Mouse (Mus musculus) hindbrain, embryonic 15.5 days (tissue): ENCODE measurements around the gene Ythdf2. TPM values are rescaled to one million over a fixed set of nuclear protein-coding genes. Genes with fewer than 3 reads are reported as not detected.

Experiments used
- ATAC-seq: fragments of 200-750 bp; cut with Nextera tagmentation; 2 replicates; pipeline ENCODE4 v1.8.0; 2017; ENCODE audit warnings: low read depth, moderate number of reproducible peaks, moderate TSS enrichment; ENCODE audit not compliant: low FRiP score
- H3K27ac ChIP-seq: fragments of 300-500 bp; sonication (generic); replicated peaks from 2 replicates; pipeline ENCODE4 v1.5.1; 2015; ENCODE audit warnings: mild to moderate bottlenecking, inconsistent platforms
- H3K27me3 ChIP-seq: fragments of 300-500 bp; sonication (generic); 2 replicates; pipeline ENCODE4 v1.6.1; 2015; ENCODE audit warnings: control low read depth, inconsistent platforms
- H3K36me3 ChIP-seq: fragments of 300-500 bp; sonication (generic); 2 replicates; pipeline ENCODE4 v1.6.1; 2015; ENCODE audit warnings: control low read depth, inconsistent platforms
- H3K4me1 ChIP-seq: fragments of 300-500 bp; sonication (generic); replicated peaks from 2 replicates; pipeline ENCODE4 v1.6.1; 2015; ENCODE audit warnings: control low read depth, inconsistent platforms
- H3K4me2 ChIP-seq: fragments of 300-500 bp; sonication (generic); 2 replicates; pipeline ENCODE4 v1.6.1; 2015; ENCODE audit warnings: moderate library complexity, mild to moderate bottlenecking, inconsistent platforms
- H3K4me3 ChIP-seq: fragments of 300-500 bp; sonication (generic); 2 replicates; pipeline ENCODE4 v1.5.1; 2015; ENCODE audit warnings: mild to moderate bottlenecking, inconsistent platforms
- H3K9ac ChIP-seq: fragments of 300-500 bp; sonication (generic); 2 replicates; pipeline ENCODE4 v1.6.1; 2015; ENCODE audit warnings: inconsistent platforms
- H3K9me3 ChIP-seq: fragments of 300-500 bp; sonication (generic); 2 replicates; pipeline ENCODE4 v1.6.1; 2016; ENCODE audit warnings: control low read depth, inconsistent platforms
- WGBS: fragments of 180-500 bp; shearing (Covaris S2); methylation state at CpG from one replicate; pipeline ENCODE4 v1.1.7; 2015; 5-methylcytosine and 5-hydroxymethylcytosine counted together
- polyA plus RNA-seq: library from polyadenylated mRNA; unstranded; fragments of >200 nt; fragmentation: Nextera tagmentation; extraction: Ambion mirVana; gene quantifications from 2 replicates; pipeline ENCODE4 v1.2.1, GENCODE M21; 2015

Ythdf2 gene
- polyA plus RNA-seq, 1 experiment from 2014 or later = 102 TPM

GRCm38 (mm10) chr4:132207280-132207679, 4.8 kb downstream of the Ythdf2 start:
- Histone ChIP-seq H3K4me1 (peaks cover 42% of the 10 kb centered on the region), H3K9ac (no peak overlapping the region), H3K27ac (no peak overlapping the region), H3K9me3 (no peaks in the 10 kb centered on the region), H3K36me3 (peaks cover 38% of the 10 kb centered on the region), H3K4me3 (no peak overlapping the region), H3K27me3 (no peaks in the 10 kb centered on the region), H3K4me2 (no peak overlapping the region)
- no peak for ATAC-seq
- WGBS = 96% methylated on average over 4 of the region's 4 CpGs

- no peaks in the 10 kb centered on the region for H3K27me3 ChIP-seq
- H3K9me3 ChIP-seq = no peaks in the 10 kb centered on the region
- H3K27ac ChIP-seq = no peak overlapping the region
- H3K4me2 ChIP-seq = no peak overlapping the region
- no peak overlapping the region for H3K4me3 ChIP-seq
- peaks cover 46% of the 10 kb centered on the region for H3K4me1 ChIP-seq
- peaks cover 20% of the 10 kb centered on the region for H3K36me3 ChIP-seq
- no peak for ATAC-seq
- H3K9ac ChIP-seq = no peak overlapping the region
Observed at GRCm38 (mm10) chr4:132198771-132199170, 13.3 kb downstream of the Ythdf2 start.

- 64% methylated on average over 4 of the region's 4 CpGs for WGBS
- H3K27ac ChIP-seq = no peak overlapping the region
- H3K4me3 ChIP-seq = no peak overlapping the region
- no peaks in the 10 kb centered on the region for H3K27me3 ChIP-seq
- H3K9ac ChIP-seq = no peak overlapping the region
- no peaks in the 10 kb centered on the region for H3K9me3 ChIP-seq
- H3K36me3 ChIP-seq = peaks cover 15% of the 10 kb centered on the region
- no peak overlapping the region for H3K4me2 ChIP-seq
- ATAC-seq = no peak
- H3K4me1 ChIP-seq = peaks cover 44% of the 10 kb centered on the region
Observed at GRCm38 (mm10) chr4:132198285-132198712, 13.8 kb downstream of the Ythdf2 start.

- Histone ChIP-seq H3K9ac (no peak overlapping the region), H3K4me3 (no peak overlapping the region), H3K27me3 (no peaks in the 10 kb centered on the region), H3K27ac (no peak overlapping the region), H3K4me2 (no peak overlapping the region), H3K9me3 (no peaks in the 10 kb centered on the region), H3K4me1 (peaks cover 21% of the 10 kb centered on the region), H3K36me3 (0 out of 2 replicates have a peak, but pooled peaks cover 7% of the 10 kb centered on the region)
- WGBS = 91% methylated on average over 3 of the region's 3 CpGs
- ATAC-seq = no peak
Observed at GRCm38 (mm10) chr4:132194975-132195374, 17.1 kb downstream of the Ythdf2 start.

- Histone ChIP-seq H3K4me3 (no peak overlapping the region), H3K27me3 (no peaks in the 10 kb centered on the region), H3K4me2 (no peak overlapping the region), H3K36me3 (0 out of 2 replicates have a peak, but pooled peaks cover 10% of the 10 kb centered on the region), H3K27ac (no peak overlapping the region), H3K4me1 (peaks cover 16% of the 10 kb centered on the region), H3K9me3 (no peaks in the 10 kb centered on the region), H3K9ac (no peak overlapping the region)
- no peak for ATAC-seq
- 95% methylated on average over 6 of the region's 6 CpGs for WGBS
Observed at GRCm38 (mm10) chr4:132194373-132194772, 17.7 kb downstream of the Ythdf2 start.

- H3K4me1 ChIP-seq = no peaks in the 10 kb centered on the region
- 96% methylated on average over 2 of the region's 2 CpGs for WGBS
- ATAC-seq = no peak
- H3K27me3 ChIP-seq = no peaks in the 10 kb centered on the region
- no peaks in the 10 kb centered on the region for H3K9me3 ChIP-seq
- peaks cover 26% of the 10 kb centered on the region for H3K36me3 ChIP-seq
- no peak overlapping the region for H3K27ac ChIP-seq
- no peak overlapping the region for H3K9ac ChIP-seq
- H3K4me3 ChIP-seq = no peak overlapping the region
- no peak overlapping the region for H3K4me2 ChIP-seq
Observed at GRCm38 (mm10) chr4:132187826-132188401, 24.2 kb downstream of the Ythdf2 start.

- Histone ChIP-seq H3K4me1 (no peaks in the 10 kb centered on the region), H3K36me3 (peaks cover 16% of the 10 kb centered on the region)
- 92% methylated on average over 3 of the region's 3 CpGs for WGBS
Observed at GRCm38 (mm10) chr4:132183162-132183561, 28.9 kb downstream of the Ythdf2 start.

GRCm38 (mm10) chr4:132181721-132182658, 30.1 kb downstream of the Ythdf2 start:
- Histone ChIP-seq H3K4me2 (no peak overlapping the region), H3K9ac (no peak overlapping the region), H3K9me3 (no peaks in the 10 kb centered on the region), H3K4me3 (no peak overlapping the region), H3K36me3 (peaks cover 16% of the 10 kb centered on the region), H3K27me3 (no peaks in the 10 kb centered on the region), H3K4me1 (no peaks in the 10 kb centered on the region), H3K27ac (no peak overlapping the region)
- WGBS = 66% methylated on average over 22 of the region's 22 CpGs
- ATAC-seq = no peak

More at GRCm38 (mm10) chr4:132183162-132183561, 28.9 kb downstream of the Ythdf2 start:
- no peaks in the 10 kb centered on the region for H3K9me3 ChIP-seq
- no peak overlapping the region for H3K27ac ChIP-seq
- no peak for ATAC-seq
- H3K4me3 ChIP-seq = no peak overlapping the region
- no peaks in the 10 kb centered on the region for H3K27me3 ChIP-seq
- H3K4me2 ChIP-seq = no peak overlapping the region
- no peak overlapping the region for H3K9ac ChIP-seq

GRCm38 (mm10) chr4:132180710-132181109, 31.4 kb downstream of the Ythdf2 start:
- H3K9ac ChIP-seq = no peak overlapping the region
- ATAC-seq = no peak
- no peaks in the 10 kb centered on the region for H3K4me1 ChIP-seq

GRCm38 (mm10) chr4:132178630-132179059, 33.5 kb downstream of the Ythdf2 start:
- 11% methylated on average over 10 of the region's 10 CpGs for WGBS

More at GRCm38 (mm10) chr4:132180710-132181109, 31.4 kb downstream of the Ythdf2 start:
- Histone ChIP-seq H3K4me2 (no peak overlapping the region), H3K27me3 (no peaks in the 10 kb centered on the region), H3K9me3 (no peaks in the 10 kb centered on the region), H3K27ac (no peak overlapping the region), H3K36me3 (peaks cover 13% of the 10 kb centered on the region), H3K4me3 (no peak overlapping the region)
- 75% methylated on average over 9 of the region's 9 CpGs for WGBS

GRCm38 (mm10) chr4:132176474-132176873, 35.6 kb downstream of the Ythdf2 start:
- Histone ChIP-seq H3K4me3 (no peak overlapping the region), H3K9ac (no peak overlapping the region), H3K4me1 (peaks cover 4% of the 10 kb centered on the region; the same call in 1 of the 2 replicates), H3K27me3 (no peaks in the 10 kb centered on the region), H3K9me3 (no peaks in the 10 kb centered on the region), H3K4me2 (no peak overlapping the region), H3K27ac (no peak overlapping the region), H3K36me3 (no peaks in the 10 kb centered on the region)
- 49% methylated on average over 10 of the region's 10 CpGs for WGBS
- no peak for ATAC-seq

More at GRCm38 (mm10) chr4:132178630-132179059, 33.5 kb downstream of the Ythdf2 start:
- Histone ChIP-seq H3K4me2 (no peak overlapping the region), H3K9ac (no peak overlapping the region), H3K36me3 (0 out of 2 replicates have a peak, but pooled peaks cover 3% of the 10 kb centered on the region), H3K4me1 (no peaks in the 10 kb centered on the region), H3K9me3 (no peaks in the 10 kb centered on the region), H3K27ac (no peak overlapping the region), H3K27me3 (no peaks in the 10 kb centered on the region), H3K4me3 (no peak overlapping the region)
- peak; percentile 87 for ATAC-seq

GRCm38 (mm10) chr4:132170891-132171290, 41.2 kb downstream of the Ythdf2 start:
- no peak for ATAC-seq
- no peaks in the 10 kb centered on the region for H3K36me3 ChIP-seq
- H3K4me1 ChIP-seq = peaks cover 4% of the 10 kb centered on the region; the same call in 1 of the 2 replicates
- H3K9me3 ChIP-seq = no peaks in the 10 kb centered on the region
- no peak overlapping the region for H3K9ac ChIP-seq
- no peak overlapping the region for H3K27ac ChIP-seq
- WGBS = 14% methylated on average over 7 of the region's 7 CpGs
- H3K4me3 ChIP-seq = no peak overlapping the region
- H3K4me2 ChIP-seq = no peak overlapping the region
- no peaks in the 10 kb centered on the region for H3K27me3 ChIP-seq
